Comparison of ENCODE assay signal across 8 mouse cellular contexts in the genomic region with DNA sequence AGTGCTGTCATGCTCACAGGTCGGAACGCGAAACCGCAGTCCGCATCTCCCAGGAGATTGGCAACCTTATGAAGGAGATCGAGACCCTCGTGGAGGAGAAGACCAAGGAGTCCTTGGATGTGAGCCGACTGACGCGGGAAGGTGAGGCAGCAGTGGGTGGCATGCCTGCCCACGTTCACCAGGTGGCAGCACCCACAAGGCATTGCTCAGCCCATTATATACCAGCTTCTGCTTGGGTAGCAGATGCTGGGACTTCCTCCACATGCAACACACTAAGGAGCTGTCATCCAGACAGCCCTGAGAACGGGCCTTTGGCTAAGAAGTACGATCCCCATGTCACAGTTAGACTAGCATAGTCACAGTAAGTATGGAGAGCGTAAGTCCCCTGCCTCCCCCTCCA. TPM values are rescaled to one million over a fixed set of nuclear protein-coding genes. Genes with fewer than 3 reads are reported as not detected.
DNase-seq lines count a peak whose midpoint lies in the region; ATAC-seq and TF ChIP-seq lines count a peak whose summit lies in the region.

No protein-coding gene starts in this region.

- DNase-seq in gastrocnemius, adult 2 months, result peak; percentile 35
- no peak for DNase-seq in gastrocnemius, adult 18-20 months (ENCODE audit: low spot score)
- peak; percentile 29 for DNase-seq in 416B (ENCODE audit: low read depth)
- DNase-seq in left cerebral cortex, postnatal 4 days, result peak; percentile 51
- peak; percentile 52 for DNase-seq in thymus, postnatal 25 days
- DNase-seq in heart, postnatal 25 days (ENCODE audit: low spot score), result no peak
- no peak for DNase-seq in heart, adult 8-10 months (ENCODE audit: low spot score)

- ATAC-seq in common myeloid progenitor, adult 5-6 weeks (replicated peaks; ENCODE audit: low read depth, poor library complexity, severe bottlenecking), result peak; percentile 34; the same call in 1 of the 2 replicates

- no peak overlapping the region for H3K4me3 ChIP-seq in gastrocnemius, adult 2 months

- no peak overlapping the region for H3K27ac ChIP-seq in gastrocnemius, adult 2 months

- intact Hi-C loops in gastrocnemius, adult 2 months (cut with DNase I), result no loop called here
- intact Hi-C loops in left cerebral cortex, postnatal 4 days (cut with DNase I), result no loop called here
- intact Hi-C loops in heart, postnatal 25 days (cut with DNase I), result loop anchor here (2.0 to 10.0 kb wide), 2 partner anchors 383 to 887 kb away; no protein-coding TSS in a partner anchor

- TF ChIP-seq CTCF in gastrocnemius, adult 2 months (IDR thresholded peaks at IDR 0.05), result peak; percentile 62

RNA-seq across cellular contexts. Expression of gene P3h1, which starts 8.9 kb away (rescaled TPM):
- 10 to 100 TPM in 1 of 2 experiments, 1 to 10 TPM in 1; 9.6 to 12.7 TPM for total RNA-seq in gastrocnemius, adult 2 months (2021)
- 1 to 10 TPM; 9.1 to 9.4 TPM for total RNA-seq in gastrocnemius, adult 18-20 months (2021)
- total RNA-seq in common myeloid progenitor, adult 5-6 weeks (2017), result 5.1 and 11.5 TPM in 2 replicates
- total RNA-seq in left cerebral cortex, postnatal 4 days (2021), result 10 to 100 TPM; 10.9 to 12.4 TPM
- 10 to 100 TPM; 15.0 to 15.7 TPM for total RNA-seq in heart, postnatal 25 days (2021)
- 10 to 100 TPM in 2 of 4 experiments, 1 to 10 TPM in 2; 9.1 to 10.8 (median 10.3) TPM for total RNA-seq in heart, adult 8-10 months (2022)

RNA-seq across cellular contexts. Expression of gene AU022252, which starts 9.2 kb away (rescaled TPM):
- total RNA-seq in gastrocnemius, adult 2 months (2021), result 10 to 100 TPM; 27.8 to 29.7 TPM
- 10 to 100 TPM; 24.6 to 28.2 TPM for total RNA-seq in gastrocnemius, adult 18-20 months (2021)
- total RNA-seq in common myeloid progenitor, adult 5-6 weeks (2017), result 6.9 and 14.6 TPM in 2 replicates
- total RNA-seq in left cerebral cortex, postnatal 4 days (2021), result 10 to 100 TPM; 29.7 to 36.2 TPM
- 10 to 100 TPM; 21.5 to 23.5 TPM for total RNA-seq in heart, postnatal 25 days (2021)
- total RNA-seq in heart, adult 8-10 months (2022), result 10 to 100 TPM; 15.8 to 26.5 (median 22.3) TPM

RNA-seq across cellular contexts. Expression of gene Cldn19, which starts 13.6 kb away (rescaled TPM):
- total RNA-seq in gastrocnemius, adult 2 months (2021), result 1 to 10 TPM in 1 of 2 experiments, under 1 TPM in 1; 0.86 to 1.1 TPM
- 1 to 10 TPM; 1.3 to 1.9 TPM for total RNA-seq in gastrocnemius, adult 18-20 months (2021)
- total RNA-seq in common myeloid progenitor, adult 5-6 weeks (2017), result not detected in 2 replicates
- total RNA-seq in left cerebral cortex, postnatal 4 days (2021), result under 1 TPM; 0.12 to 0.14 TPM
- under 1 TPM in 1 of 2 experiments, not detected in 1; 0.06 TPM for total RNA-seq in heart, postnatal 25 days (2021)
- total RNA-seq in heart, adult 8-10 months (2022), result not detected

RNA-seq across cellular contexts. Expression of gene Tmem269, which starts 23.6 kb away (rescaled TPM):
- total RNA-seq in gastrocnemius, adult 2 months (2021), result not detected
- not detected for total RNA-seq in gastrocnemius, adult 18-20 months (2021)
- total RNA-seq in common myeloid progenitor, adult 5-6 weeks (2017), result 0.59 TPM in 1 of 2 replicates, not detected in the other
- total RNA-seq in left cerebral cortex, postnatal 4 days (2021), result under 1 TPM; 0.38 to 0.48 TPM
- not detected for total RNA-seq in heart, postnatal 25 days (2021)
- not detected for total RNA-seq in heart, adult 8-10 months (2022)

RNA-seq across cellular contexts. Expression of gene Svbp, which starts 46.6 kb away (rescaled TPM):
- total RNA-seq in gastrocnemius, adult 2 months (2021), result 10 to 100 TPM in 1 of 2 experiments, 1 to 10 TPM in 1; 9.7 to 11.9 TPM
- total RNA-seq in gastrocnemius, adult 18-20 months (2021), result 10 to 100 TPM in 1 of 2 experiments, 1 to 10 TPM in 1; 9.3 to 12.2 TPM
- 26.0 and 219 TPM in 2 replicates for total RNA-seq in common myeloid progenitor, adult 5-6 weeks (2017)
- 10 to 100 TPM; 72.9 to 79.6 TPM for total RNA-seq in left cerebral cortex, postnatal 4 days (2021)
- total RNA-seq in heart, postnatal 25 days (2021), result 10 to 100 TPM; 15.3 to 19.0 TPM
- total RNA-seq in heart, adult 8-10 months (2022), result 10 to 100 TPM; 14.8 to 17.5 (median 15.8) TPM

Comparison
In these comparisons a context has a peak if more than half of its experiments do, and no peak if none do; other contexts are left out.
1. DNase-seq: peak in gastrocnemius, adult 2 months (single experiment), 416B (single experiment), left cerebral cortex, postnatal 4 days (single experiment) and thymus, postnatal 25 days (single experiment); none in gastrocnemius, adult 18-20 months (single experiment), heart, postnatal 25 days (single experiment) and heart, adult 8-10 months (single experiment).